Mouse (Mus musculus) E14TG2a.4 (cell line): ENCODE results near the gene Eid2b.

Experiments used
- CTCF ChIP-seq: conservative IDR thresholded peaks from 2 replicates; pipeline ENCODE4 v1.5.1; 2014; ENCODE audit warnings: low read length
- NANOG ChIP-seq: IDR thresholded peaks from 2 replicates; pipeline ENCODE4 v1.6.1; 2014; ENCODE audit warnings: borderline replicate concordance, low read length, mixed read lengths
- POU5F1 ChIP-seq: IDR thresholded peaks from 2 replicates; pipeline ENCODE4 v1.6.1; 2014; ENCODE audit warnings: low read length, borderline replicate concordance

DNA sequence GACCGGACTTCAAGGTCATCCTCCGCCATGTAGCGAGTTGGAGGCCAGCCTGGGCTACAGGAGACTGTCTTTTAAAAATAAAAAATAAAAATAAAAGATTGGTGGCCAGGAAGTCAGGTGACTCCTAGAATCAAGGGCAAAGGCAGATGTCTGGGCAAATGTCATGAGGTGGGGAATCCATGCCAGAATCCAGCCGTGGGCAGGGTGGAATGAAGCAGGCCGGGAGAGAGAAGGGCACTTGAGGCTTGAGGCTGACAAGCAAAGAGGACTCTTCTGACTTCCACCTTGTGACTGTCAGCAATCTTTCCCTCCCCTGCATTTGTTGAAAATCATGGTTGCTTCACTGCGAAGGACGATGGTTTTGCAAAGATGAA lies 727 bp downstream of the Eid2b start:
- TF ChIP-seq POU5F1 (no peak), CTCF (no peak), NANOG (no peak)
